Mouse (Mus musculus) NIH3T3 (cell line): ENCODE measurements at regions not wholly inside any gene's neighbourhood (a gene's known extent, or its start where the extent isn't known, plus 50 kb on each side); places are given as distances from the start of the nearest gene placed in this dataset.

Source experiments
- DNase-seq: peaks from one replicate; pipeline ENCODE4 v3.0.0-alpha.2; 2012; ENCODE audit warnings: low read depth

GRCm38 (mm10) chr1:61175239-61175638 lies 197.5 kb downstream of the Icos start:
- no peak for DNase-seq

- no peak for DNase-seq
These were observed 201.7 kb downstream of the Icos start for GRCm38 (mm10) chr1:61179461-61179860.

- peak; percentile 81 for DNase-seq
These were observed 203.5 kb downstream of the Icos start for GRCm38 (mm10) chr1:61181099-61181821.

- DNase-seq: no peak
These were observed 209.8 kb downstream of the Icos start for GRCm38 (mm10) chr1:61187381-61188100.

GRCm38 (mm10) chr1:61190921-61191320 lies 213.2 kb downstream of the Icos start:
- DNase-seq: no peak

- no peak for DNase-seq
These were observed 220.9 kb downstream of the Icos start for GRCm38 (mm10) chr1:61198549-61199062.

- no peak for DNase-seq
These were observed 223.3 kb downstream of the Icos start for GRCm38 (mm10) chr1:61201006-61201405.

GRCm38 (mm10) chr1:61202079-61202478 lies 224.4 kb downstream of the Icos start:
- no peak for DNase-seq

- no peak for DNase-seq
These were observed 225.4 kb downstream of the Icos start for GRCm38 (mm10) chr1:61203170-61203569.

- DNase-seq: no peak
These were observed 225.9 kb downstream of the Icos start for GRCm38 (mm10) chr1:61203612-61204011.

GRCm38 (mm10) chr1:61205137-61205536 lies 227.4 kb downstream of the Icos start:
- no peak for DNase-seq

GRCm38 (mm10) chr1:61206861-61207380 lies 229.2 kb downstream of the Icos start:
- no peak for DNase-seq

GRCm38 (mm10) chr1:61208386-61208785 lies 230.7 kb downstream of the Icos start:
- DNase-seq: no peak

- no peak for DNase-seq
These were observed 243.4 kb downstream of the Icos start for GRCm38 (mm10) chr1:61221131-61221530.

GRCm38 (mm10) chr1:61228942-61229341 lies 251.2 kb downstream of the Icos start:
- DNase-seq: no peak

- no peak for DNase-seq
These were observed 255.3 kb downstream of the Icos start for GRCm38 (mm10) chr1:61233001-61233400.

- no peak for DNase-seq
These were observed 256.0 kb downstream of the Icos start for GRCm38 (mm10) chr1:61233476-61234297.

GRCm38 (mm10) chr1:61234298-61234682 lies 256.6 kb downstream of the Icos start:
- DNase-seq: no peak

GRCm38 (mm10) chr1:61236511-61236910 lies 258.8 kb downstream of the Icos start:
- no peak for DNase-seq

- no peak for DNase-seq
These were observed 260.9 kb downstream of the Icos start for GRCm38 (mm10) chr1:61238668-61239067.

GRCm38 (mm10) chr1:61257561-61257960 lies 279.8 kb downstream of the Icos start:
- DNase-seq: no peak

GRCm38 (mm10) chr1:61263466-61263865 lies 285.7 kb downstream of the Icos start:
- no peak for DNase-seq
